Mouse (Mus musculus) embryonic facial prominence, embryonic 11.5 days (tissue): Measurements from ENCODE around the gene Crygb. TPM values are rescaled to one million over a fixed set of nuclear protein-coding genes. Genes with fewer than 3 reads are reported as not detected.
"Not testable (repeated sequence)": the region's sequence is repeated elsewhere in the genome, so short reads cannot be mapped to it uniquely, and the experiment has no call there.

Experiments
- ATAC-seq: fragments of 200-750 bp; cut with Nextera tagmentation; replicated peaks from 2 replicates; pipeline ENCODE4 v1.8.0; 2017; ENCODE audit warnings: low read depth; ENCODE audit not compliant: insufficient number of reproducible peaks, low FRiP score, low TSS enrichment
- DNase-seq: peaks from one replicate; pipeline ENCODE4 v3.0.0-alpha.2; 2015; ENCODE audit warnings: low spot score
- H3K27ac ChIP-seq: fragments of 300-500 bp; sonication (generic); replicated peaks from 2 replicates; pipeline ENCODE4 v1.5.1; 2014; ENCODE audit warnings: mild to moderate bottlenecking, low read depth, low read length, control low read depth
- H3K27me3 ChIP-seq: fragments of 300-500 bp; sonication (generic); 2 replicates; pipeline ENCODE4 v1.6.1; 2014; ENCODE audit warnings: mild to moderate bottlenecking, low read length, moderate library complexity, mixed read lengths; ENCODE audit not compliant: control insufficient read depth, insufficient read depth
- H3K36me3 ChIP-seq: fragments of 300-500 bp; sonication (generic); replicated peaks from 2 replicates; pipeline ENCODE4 v1.6.1; 2014; ENCODE audit warnings: low read depth, mild to moderate bottlenecking, low read length, moderate library complexity, mixed read lengths; ENCODE audit not compliant: control insufficient read depth, insufficient read depth
- H3K4me1 ChIP-seq: fragments of 300-500 bp; sonication (generic); 2 replicates; pipeline ENCODE4 v1.6.1; 2014; ENCODE audit warnings: low read length, mixed read lengths; ENCODE audit not compliant: control insufficient read depth, insufficient read depth
- H3K4me2 ChIP-seq: fragments of 300-500 bp; sonication (generic); 2 replicates; pipeline ENCODE4 v1.6.1; 2014; ENCODE audit warnings: low read depth, mild to moderate bottlenecking, control low read depth, low read length, moderate library complexity
- H3K4me3 ChIP-seq: fragments of 300-500 bp; sonication (generic); 2 replicates; pipeline ENCODE4 v1.5.1; 2014; ENCODE audit warnings: low read depth, low read length, control low read depth
- H3K9ac ChIP-seq: fragments of 300-500 bp; sonication (generic); replicated peaks from 2 replicates; pipeline ENCODE4 v1.6.1; 2014; ENCODE audit warnings: mild to moderate bottlenecking, control low read depth, low read length
- H3K9me3 ChIP-seq: fragments of 300-500 bp; sonication (generic); replicated peaks from 2 replicates; pipeline ENCODE4 v1.6.1; 2016; ENCODE audit warnings: mild to moderate bottlenecking, low read length, inconsistent platforms, mixed read lengths; ENCODE audit not compliant: control insufficient read depth
- WGBS: fragments of 180-500 bp; shearing (Covaris S2); extraction: QIAGEN DNeasy Blood & Tissue Kit; methylation state at CpG from one replicate; pipeline ENCODE4 v1.1.7; 2014; 5-methylcytosine and 5-hydroxymethylcytosine counted together
- polyA plus RNA-seq: library from polyadenylated mRNA; unstranded; fragments of >200 nt; fragmentation: Nextera tagmentation; extraction: Ambion mirVana; gene quantifications from 2 replicates; pipeline ENCODE4 v1.2.1, GENCODE M21; 2014

The Crygb gene
- polyA plus RNA-seq, 1 experiment from 2014 or later: not detected

- Histone ChIP-seq H3K36me3 (no peaks in the 10 kb centered on the region), H3K4me2 (no peak within 1 kb of the TSS), H3K4me1 (no peaks in the 10 kb centered on the region), H3K9ac (no peak within 1 kb of the TSS), H3K27me3 (no peaks in the 10 kb centered on the region), H3K4me3 (no peak within 1 kb of the TSS), H3K27ac (no peak within 1 kb of the TSS), H3K9me3 (no peaks in the 10 kb centered on the region)
- ATAC-seq (no peak; the same call in 1 of the 2 replicates), DNase-seq (no peak)
- WGBS: 80% methylated on average over 8 of the region's 8 CpGs
Observed at GRCm38 (mm10) chr1:65063352-65063751, 18.7 kb downstream of the Crygb start, which contains the start of gene Crygd. TSS of gene Crygd (minus strand) at chr1:65063452.

- Histone ChIP-seq H3K4me2 (no peak overlapping the region), H3K9me3 (no peaks in the 10 kb centered on the region), H3K4me1 (no peaks in the 10 kb centered on the region), H3K9ac (no peak overlapping the region), H3K4me3 (no peak overlapping the region), H3K36me3 (no peaks in the 10 kb centered on the region), H3K27ac (no peak overlapping the region), H3K27me3 (no peaks in the 10 kb centered on the region)
- 26% methylated on average over 2 of the region's 2 CpGs for WGBS
- no peak for ATAC-seq
- no peak for DNase-seq
Observed at GRCm38 (mm10) chr1:65052140-65052539, 29.9 kb downstream of the Crygb start.

GRCm38 (mm10) chr1:65051696-65052095 is 30.4 kb downstream of the Crygb start:
- Histone ChIP-seq H3K36me3 (no peaks in the 10 kb centered on the region), H3K27me3 (no peaks in the 10 kb centered on the region), H3K27ac (no peak overlapping the region), H3K4me3 (no peak overlapping the region), H3K9ac (no peak overlapping the region), H3K4me1 (no peaks in the 10 kb centered on the region), H3K4me2 (no peak overlapping the region), H3K9me3 (no peaks in the 10 kb centered on the region)
- DNase-seq (no peak), ATAC-seq (no peak)
- 58% methylated on average over 7 of the region's 7 CpGs for WGBS

GRCm38 (mm10) chr1:65050952-65051351 is 31.1 kb downstream of the Crygb start, which contains the start of gene Cryge:
TSS of gene Cryge (minus strand) at chr1:65051149.
- not testable (repeated sequence) for H3K27me3 ChIP-seq, H3K4me1 ChIP-seq, H3K9me3 ChIP-seq, H3K4me3 ChIP-seq, H3K27ac ChIP-seq, H3K4me2 ChIP-seq, H3K36me3 ChIP-seq, DNase-seq, H3K9ac ChIP-seq, ATAC-seq
- whole genome bisulfite sequencing: 82% methylated on average over 10 of the region's 12 CpGs

- 51% methylated on average over 12 of the region's 12 CpGs for WGBS
- peak; percentile 58; the same call in 1 of the 2 replicates for ATAC-seq
- no peaks in the 10 kb centered on the region for H3K4me1 ChIP-seq
Observed at GRCm38 (mm10) chr1:65048781-65049180, 33.3 kb downstream of the Crygb start.

GRCm38 (mm10) chr1:65046401-65047109 is 35.5 kb downstream of the Crygb start:
- Histone ChIP-seq H3K4me1 (no peaks in the 10 kb centered on the region), H3K9ac (no peak overlapping the region), H3K27ac (no peak overlapping the region), H3K4me2 (no peak overlapping the region), H3K36me3 (no peaks in the 10 kb centered on the region), H3K9me3 (no peaks in the 10 kb centered on the region), H3K27me3 (no peaks in the 10 kb centered on the region; the same call in 1 of the 2 replicates), H3K4me3 (no peak overlapping the region)
- WGBS: 38% methylated on average over 8 of the region's 8 CpGs
- DNase-seq (peak; percentile 66), ATAC-seq (no peak)

More at GRCm38 (mm10) chr1:65048781-65049180, 33.3 kb downstream of the Crygb start:
- peak; percentile 14 for DNase-seq
- Histone ChIP-seq H3K4me3 (no peak overlapping the region), H3K36me3 (no peaks in the 10 kb centered on the region), H3K27me3 (no peaks in the 10 kb centered on the region), H3K9me3 (no peaks in the 10 kb centered on the region), H3K9ac (no peak overlapping the region), H3K4me2 (no peak overlapping the region), H3K27ac (no peak overlapping the region)

- Histone ChIP-seq H3K9ac (no peak overlapping the region), H3K4me2 (no peak overlapping the region), H3K36me3 (no peaks in the 10 kb centered on the region), H3K27ac (no peak overlapping the region), H3K4me3 (no peak overlapping the region), H3K27me3 (no peaks in the 10 kb centered on the region; the same call in 1 of the 2 replicates), H3K9me3 (no peaks in the 10 kb centered on the region), H3K4me1 (no peaks in the 10 kb centered on the region)
- WGBS: 90% methylated on average over 2 of the region's 2 CpGs
- no peak for ATAC-seq
- no peak for DNase-seq
Observed at GRCm38 (mm10) chr1:65043433-65043832, 38.7 kb downstream of the Crygb start.

- Histone ChIP-seq H3K4me1 (no peaks in the 10 kb centered on the region), H3K9me3 (no peaks in the 10 kb centered on the region), H3K27me3 (no peaks in the 10 kb centered on the region; the same call in 1 of the 2 replicates), H3K9ac (no peak overlapping the region), H3K36me3 (no peaks in the 10 kb centered on the region), H3K27ac (no peak overlapping the region), H3K4me2 (no peak overlapping the region), H3K4me3 (no peak overlapping the region)
- no peak for DNase-seq
- no peak for ATAC-seq
- 96% methylated on average over 3 of the region's 3 CpGs for WGBS
Observed at GRCm38 (mm10) chr1:65041837-65042236, 40.3 kb downstream of the Crygb start.
